Mouse (Mus musculus): Measurements from ENCODE around the gene Olfr1214. TPM values are rescaled to one million over a fixed set of nuclear protein-coding genes. Genes with fewer than 3 reads are reported as not detected.

Gene Olfr1214
- polyA plus RNA-seq (2021; fragmentation: Nextera tagmentation): not detected in 2 replicates
- long read RNA-seq, experiment 1: 0 reads
- long read RNA-seq, experiment 2: 0 reads

DNA sequence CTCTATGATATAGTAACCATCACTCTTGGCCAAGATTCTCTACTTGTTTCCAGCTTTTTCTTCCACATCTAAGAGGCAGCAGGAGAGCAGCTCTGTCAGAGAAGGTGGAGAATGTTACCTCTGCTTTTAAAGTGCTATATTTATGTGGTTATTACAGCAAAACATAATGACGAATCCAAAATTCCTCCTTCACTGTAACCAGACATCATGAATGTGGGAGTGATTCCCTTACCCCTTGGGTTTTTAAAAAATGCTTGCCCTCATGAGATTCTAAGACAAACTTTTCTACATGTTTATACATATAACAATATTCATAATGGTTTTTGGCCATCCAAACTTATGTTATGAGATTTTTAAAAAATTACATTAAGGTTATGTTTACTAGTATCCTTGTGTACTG lies at the start of gene Olfr1214:
Olfr1214 (minus strand) TSS at position 101 of the 400 bp plus-strand sequence.

DNA sequence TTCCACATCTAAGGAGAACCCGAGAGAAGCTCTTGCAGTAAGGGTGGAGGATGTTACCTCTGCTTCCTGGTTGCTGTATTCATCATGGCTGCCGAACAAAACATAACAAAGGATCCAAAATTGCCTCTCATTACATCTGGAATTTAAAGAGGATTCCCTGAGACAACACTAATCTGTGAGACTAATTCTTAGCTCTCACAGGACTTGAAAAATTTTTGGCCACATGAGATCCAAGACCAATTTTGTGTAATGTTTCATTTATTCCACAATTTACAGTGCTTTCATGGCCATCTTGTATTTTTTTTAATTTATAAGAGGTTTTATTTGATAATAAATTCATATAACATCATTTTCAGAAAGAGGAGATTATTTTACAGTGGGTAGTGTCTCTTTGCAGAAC lies 39.5 kb upstream of the Olfr1214 start, which contains the start of gene Olfr1217:
Olfr1217 (minus strand) TSS at position 101 of the 400 bp plus-strand sequence.

DNA sequence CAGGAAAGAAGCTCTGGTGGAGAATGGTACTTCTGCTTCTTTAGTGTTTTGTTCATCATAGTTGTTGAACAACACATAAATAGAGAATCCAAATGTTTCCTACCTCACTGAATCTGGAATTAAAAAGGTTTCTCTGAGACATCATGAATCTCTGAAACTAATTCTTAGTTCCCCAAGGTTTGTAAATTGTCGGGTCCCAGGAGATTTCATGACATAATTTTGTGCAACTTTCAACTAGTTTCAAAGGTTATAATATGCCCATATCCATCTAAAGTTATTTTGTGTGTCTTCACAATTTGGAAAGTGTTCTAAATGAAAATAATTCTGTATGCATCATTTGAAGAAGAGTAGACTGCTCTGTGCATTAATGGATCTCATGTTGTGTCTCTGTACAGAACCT lies 25.8 kb upstream of the Olfr1214 start, which contains the start of gene Olfr1216:
Olfr1216 (minus strand) TSS at position 101 of the 400 bp plus-strand sequence.

DNA sequence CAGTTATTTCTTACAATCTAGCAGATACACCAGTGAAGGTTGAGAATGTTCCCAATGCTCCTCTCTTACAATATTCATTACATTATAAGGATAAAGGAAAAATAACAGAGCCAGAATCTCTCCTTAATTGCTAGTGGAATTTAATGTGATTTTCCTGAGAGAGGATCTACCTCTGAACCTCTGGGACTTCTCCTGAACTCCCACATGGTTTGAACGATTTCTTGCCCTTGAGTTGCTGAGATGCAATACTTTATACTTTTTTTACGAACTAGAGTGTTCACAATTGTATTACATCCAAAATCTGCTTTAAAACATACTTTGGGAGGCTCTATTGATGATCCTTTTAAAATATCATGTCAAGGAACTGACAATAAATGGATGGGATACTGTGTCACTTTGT lies 14.4 kb upstream of the Olfr1214 start, which contains the start of gene Olfr1215:
Olfr1215 (minus strand) TSS at position 101 of the 400 bp plus-strand sequence.

DNA sequence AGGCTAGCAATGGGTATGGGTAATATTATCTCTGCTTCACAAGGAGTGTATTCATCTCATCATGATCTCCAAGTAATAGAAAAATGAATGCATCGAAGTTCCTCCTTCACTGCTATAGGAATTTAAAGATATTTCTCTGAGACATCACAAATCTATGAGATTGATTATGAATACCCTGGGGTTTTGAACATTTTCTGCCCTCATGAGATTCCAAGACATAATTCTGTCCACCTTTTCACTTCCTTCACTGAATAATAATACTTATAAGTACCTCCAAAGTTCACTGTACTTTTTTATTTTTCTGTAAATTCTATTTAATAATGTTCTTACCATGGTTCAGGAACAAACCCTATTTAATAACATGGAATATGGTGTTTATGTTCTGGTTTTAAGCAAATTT lies 12.3 kb downstream of the Olfr1214 start, which contains the start of gene Gm13762:
Gm13762 (minus strand) TSS at position 101 of the 400 bp plus-strand sequence.

DNA sequence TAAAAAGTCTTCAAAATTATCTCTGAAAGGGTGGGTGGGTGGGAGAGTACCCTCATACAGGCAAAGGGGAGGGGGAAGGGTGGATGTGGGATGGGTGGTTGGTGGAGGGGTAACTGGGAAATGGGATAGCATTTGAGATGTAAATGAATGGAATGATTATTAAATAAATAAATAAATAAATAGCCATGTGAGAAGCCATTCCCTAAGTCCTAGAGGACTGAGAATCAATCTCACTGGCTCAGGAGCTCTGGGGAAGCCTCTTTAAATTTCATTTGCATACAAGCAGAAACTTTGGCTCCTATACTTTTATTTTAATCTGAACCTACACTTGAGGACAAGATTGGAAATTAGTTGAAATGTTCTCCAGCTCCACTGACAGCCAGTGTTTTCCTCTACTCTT lies 38.8 kb downstream of the Olfr1214 start, which contains the start of gene Olfr1212:
Olfr1212 (plus strand) TSS at position 301 of the 400 bp plus-strand sequence.

DNA sequence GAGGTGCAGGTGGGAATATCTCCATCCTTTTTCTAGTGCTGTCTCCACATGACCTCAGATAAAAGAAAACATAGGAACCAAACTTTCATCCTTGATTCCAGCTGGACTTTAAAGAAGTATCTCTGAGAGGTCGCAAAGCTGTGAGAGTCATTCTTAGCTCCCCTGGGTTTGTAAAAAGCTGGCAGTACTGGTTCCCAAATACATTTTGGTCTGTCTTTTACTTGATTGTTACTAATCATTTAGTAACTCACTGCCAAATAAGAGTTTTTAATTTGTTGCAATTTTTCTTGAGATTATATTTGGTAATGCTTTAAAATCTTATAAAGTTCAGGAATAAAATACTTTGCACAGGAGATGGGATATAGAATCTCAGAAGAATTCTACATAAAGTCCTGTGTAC lies 54.4 kb downstream of the Olfr1214 start, which contains the start of gene Olfr1211:
Olfr1211 (minus strand) TSS at position 101 of the 400 bp plus-strand sequence.

Other genes with a start within 250 kb of the Olfr1214 start
- gene Olfr1198, start 241.3 kb downstream of the Olfr1214 start, polyA plus RNA-seq (2021; fragmentation: Nextera tagmentation): not detected in 2 replicates
- gene Olfr1199, start 232.2 kb downstream of the Olfr1214 start, polyA plus RNA-seq (2021; fragmentation: Nextera tagmentation): not detected in 2 replicates
- not detected in 2 replicates for gene Olfr1200, start 222.2 kb downstream of the Olfr1214 start, polyA plus RNA-seq (2021; fragmentation: Nextera tagmentation)
- not detected in 2 replicates for gene Olfr1201, start 199.6 kb downstream of the Olfr1214 start, polyA plus RNA-seq (2021; fragmentation: Nextera tagmentation)
- not detected in 2 replicates for gene Olfr1202, start 178.2 kb downstream of the Olfr1214 start, polyA plus RNA-seq (2021; fragmentation: Nextera tagmentation)
- gene Olfr1205, start 162.9 kb downstream of the Olfr1214 start, polyA plus RNA-seq (2021; fragmentation: Nextera tagmentation): not detected in 2 replicates
- not detected in 2 replicates for gene Olfr1204, start 143.4 kb downstream of the Olfr1214 start, polyA plus RNA-seq (2021; fragmentation: Nextera tagmentation)
- not detected in 2 replicates for gene Olfr1206, start 129.4 kb downstream of the Olfr1214 start, polyA plus RNA-seq (2021; fragmentation: Nextera tagmentation)
- not detected in 2 replicates for gene Olfr1208, start 90.3 kb downstream of the Olfr1214 start, polyA plus RNA-seq (2021; fragmentation: Nextera tagmentation)
- not detected in 2 replicates for gene Olfr1209, start 77.5 kb downstream of the Olfr1214 start, polyA plus RNA-seq (2021; fragmentation: Nextera tagmentation)
- not detected in 2 replicates for gene Olfr1211, start 54.5 kb downstream of the Olfr1214 start, polyA plus RNA-seq (2021; fragmentation: Nextera tagmentation)
- gene Olfr1212, start 38.7 kb downstream of the Olfr1214 start, polyA plus RNA-seq (2021; fragmentation: Nextera tagmentation): not detected in 2 replicates
- gene Gm13762, start 12.4 kb downstream of the Olfr1214 start, polyA plus RNA-seq (2021; fragmentation: Nextera tagmentation): not detected in 2 replicates
- gene Olfr1215, start 14.3 kb upstream of the Olfr1214 start, polyA plus RNA-seq (2021; fragmentation: Nextera tagmentation): not detected in 2 replicates
- gene Olfr1216, start 25.7 kb upstream of the Olfr1214 start, polyA plus RNA-seq (2021; fragmentation: Nextera tagmentation): not detected in 2 replicates
- gene Olfr1217, start 39.4 kb upstream of the Olfr1214 start, polyA plus RNA-seq (2021; fragmentation: Nextera tagmentation): not detected in 2 replicates
- not detected in 2 replicates for gene Olfr1218, start 68.5 kb upstream of the Olfr1214 start, polyA plus RNA-seq (2021; fragmentation: Nextera tagmentation)
- gene Olfr1219, start 90.9 kb upstream of the Olfr1214 start, polyA plus RNA-seq (2021; fragmentation: Nextera tagmentation): not detected in 2 replicates
- not detected in 2 replicates for gene Olfr1220, start 114.2 kb upstream of the Olfr1214 start, polyA plus RNA-seq (2021; fragmentation: Nextera tagmentation)
- gene Olfr1221, start 124.6 kb upstream of the Olfr1214 start, polyA plus RNA-seq (2021; fragmentation: Nextera tagmentation): not detected in 2 replicates
- gene Olfr1222, start 140.4 kb upstream of the Olfr1214 start, polyA plus RNA-seq (2021; fragmentation: Nextera tagmentation): not detected in 2 replicates
- gene Olfr1223, start 158.9 kb upstream of the Olfr1214 start, polyA plus RNA-seq (2021; fragmentation: Nextera tagmentation): not detected in 2 replicates
- not detected in 2 replicates for gene Olfr1224-ps1, start 171.4 kb upstream of the Olfr1214 start, polyA plus RNA-seq (2021; fragmentation: Nextera tagmentation)
- gene Olfr1225, start 182.0 kb upstream of the Olfr1214 start, polyA plus RNA-seq (2021; fragmentation: Nextera tagmentation): not detected in 2 replicates
- not detected in 2 replicates for gene Olfr1226, start 207.4 kb upstream of the Olfr1214 start, polyA plus RNA-seq (2021; fragmentation: Nextera tagmentation)

Measured in layer of hippocampus, adult 6 months (tissue).